7 mouse cellular contexts compared by ENCODE assay signal in the genomic region with DNA sequence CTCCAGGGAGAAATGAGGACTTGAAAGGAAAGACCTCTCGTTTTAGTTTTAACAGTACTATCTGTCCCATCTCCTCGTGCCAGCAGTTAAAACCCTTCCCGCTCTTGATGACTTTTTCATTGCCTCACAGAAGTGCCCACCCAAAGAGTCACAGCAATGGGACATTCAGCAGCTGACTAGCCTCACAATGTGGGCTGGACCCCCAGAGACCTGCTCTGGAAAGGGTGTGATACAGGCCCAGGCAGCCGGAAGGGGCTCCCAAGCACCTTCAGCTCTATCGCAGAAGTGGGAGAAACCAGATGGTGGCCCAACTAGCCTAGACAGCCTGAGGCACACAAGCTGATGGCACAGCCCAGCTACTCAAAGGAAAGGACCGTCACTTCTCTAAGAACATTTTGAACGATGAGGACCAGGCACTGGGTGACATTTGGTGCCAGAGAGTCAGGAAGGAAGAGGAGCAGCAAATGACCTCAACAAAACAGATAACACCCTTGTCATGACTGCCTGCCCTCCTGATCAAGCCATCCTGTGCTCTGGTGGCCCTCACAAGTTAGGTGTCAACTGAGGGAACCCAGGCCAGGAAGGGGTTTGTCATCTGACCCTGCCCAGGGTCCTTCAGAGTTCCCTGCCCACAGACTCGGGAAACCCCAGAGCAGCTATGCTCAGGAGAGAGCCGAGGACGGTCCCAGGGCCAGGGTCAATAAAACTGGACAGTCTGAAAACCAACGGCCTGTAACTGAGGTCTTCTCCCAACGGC. TPM values are rescaled to one million over a fixed set of nuclear protein-coding genes. Genes with fewer than 3 reads are reported as not detected.
A peak's percentile ranks its signal among the peaks of the same experiment; 100 is the strongest.
DNase-seq lines count a peak whose midpoint lies in the region; ATAC-seq and TF ChIP-seq lines count a peak whose summit lies in the region.

No protein-coding gene starts in this region.

- H3K36me3 ChIP-seq in thymus, adult 2 months (ENCODE audit: control insufficient read depth, insufficient read depth, low read length), result no peaks in the 10 kb centered on the region
- H3K36me3 ChIP-seq in forebrain, embryonic 12.5 days (replicated peaks), result no peaks in the 10 kb centered on the region
- H3K36me3 ChIP-seq in limb, embryonic 14.5 days (ENCODE audit: control insufficient read depth, insufficient read depth, low read length), result no peaks in the 10 kb centered on the region
- H3K36me3 ChIP-seq in neural tube, embryonic 13.5 days, result no peaks in the 10 kb centered on the region

- no peak for TF ChIP-seq POLR2A in thymus, adult 2 months (IDR thresholded peaks at IDR 0.05; ENCODE audit: control insufficient read depth, extremely low read depth, insufficient read depth, low read length, poor library complexity)
- no peak for TF ChIP-seq POLR2A in limb, embryonic 14.5 days (IDR thresholded peaks at IDR 0.05; ENCODE audit: borderline replicate concordance, extremely low read depth, insufficient read depth, insufficient read length)

- no peak overlapping the region for H3K9ac ChIP-seq in forebrain, embryonic 12.5 days
- peak overlapping the region; percentile 69 for H3K9ac ChIP-seq in limb, embryonic 14.5 days (ENCODE audit: low read depth, low read length, severe bottlenecking)
- H3K9ac ChIP-seq in neural tube, embryonic 13.5 days, result peak overlapping the region; percentile 81

- H3K9me3 ChIP-seq in forebrain, embryonic 12.5 days, result no peaks in the 10 kb centered on the region
- no peaks in the 10 kb centered on the region for H3K9me3 ChIP-seq in limb, embryonic 14.5 days (ENCODE audit: control insufficient read depth, low read length)
- H3K9me3 ChIP-seq in neural tube, embryonic 13.5 days, result no peaks in the 10 kb centered on the region

- TF ChIP-seq CTCF in thymus, adult 2 months (IDR thresholded peaks at IDR 0.05; ENCODE audit: borderline replicate concordance, control insufficient read depth, extremely low read depth, insufficient read depth, low read length, poor library complexity), result no peak

- no peak for DNase-seq in thymus, adult 2 months
- DNase-seq in thymus, postnatal 36 days, result no peak
- DNase-seq in limb, embryonic 14.5 days (ENCODE audit: low spot score), result no peak
- no peak for DNase-seq in ovary, postnatal 14 days (ENCODE audit: low spot score)
- DNase-seq in embryo, embryonic 10 days (ENCODE audit: low spot score), result no peak

- peak overlapping the region; percentile 90 for H3K4me2 ChIP-seq in forebrain, embryonic 12.5 days
- peak overlapping the region; percentile 94 for H3K4me2 ChIP-seq in limb, embryonic 14.5 days (replicated peaks; ENCODE audit: low read depth, low read length, severe bottlenecking)
- H3K4me2 ChIP-seq in neural tube, embryonic 13.5 days, result peak overlapping the region; percentile 92

- H3K4me1 ChIP-seq in thymus, adult 2 months (replicated peaks; ENCODE audit: control insufficient read depth, insufficient read depth, low read length), result peaks cover 62% of the 10 kb centered on the region
- peaks cover 64% of the 10 kb centered on the region for H3K4me1 ChIP-seq in forebrain, embryonic 12.5 days
- H3K4me1 ChIP-seq in limb, embryonic 14.5 days (ENCODE audit: control insufficient read depth, insufficient read depth, low read length), result peaks cover 46% of the 10 kb centered on the region
- H3K4me1 ChIP-seq in neural tube, embryonic 13.5 days (replicated peaks), result peaks cover 63% of the 10 kb centered on the region

- peak overlapping the region; percentile 91 for H3K4me3 ChIP-seq in thymus, adult 2 months (ENCODE audit: control insufficient read depth, insufficient read depth, low read length)
- peak overlapping the region; percentile 68 for H3K4me3 ChIP-seq in forebrain, embryonic 12.5 days (replicated peaks)
- H3K4me3 ChIP-seq in limb, embryonic 14.5 days (replicated peaks; ENCODE audit: low read length), result peak overlapping the region; percentile 82
- H3K4me3 ChIP-seq in neural tube, embryonic 13.5 days, result peak overlapping the region; percentile 70

- ATAC-seq in forebrain, embryonic 12.5 days (ENCODE audit: low FRiP score), result no peak
- ATAC-seq in limb, embryonic 14.5 days (ENCODE audit: low FRiP score, low read depth), result no peak
- no peak for ATAC-seq in neural tube, embryonic 13.5 days (ENCODE audit: low read depth)

- peak overlapping the region; percentile 4; the same call in 1 of the 2 replicates for H3K27ac ChIP-seq in thymus, adult 2 months (ENCODE audit: control insufficient read depth, insufficient read depth, low read length)
- no peak overlapping the region for H3K27ac ChIP-seq in forebrain, embryonic 12.5 days
- H3K27ac ChIP-seq in limb, embryonic 14.5 days (replicated peaks; ENCODE audit: low read depth, low read length), result 0 out of 2 replicates have a peak overlapping the region, but pooled peaks have one; percentile 19
- no peak overlapping the region for H3K27ac ChIP-seq in neural tube, embryonic 13.5 days (replicated peaks)

- H3K27me3 ChIP-seq in thymus, adult 2 months (ENCODE audit: control insufficient read depth, insufficient read depth, low read length), result no peaks in the 10 kb centered on the region
- peaks cover 70% of the 10 kb centered on the region for H3K27me3 ChIP-seq in forebrain, embryonic 12.5 days
- H3K27me3 ChIP-seq in limb, embryonic 14.5 days (ENCODE audit: control insufficient read depth, insufficient read depth, low read length), result peaks cover 5% of the 10 kb centered on the region; the same call in 1 of the 2 replicates
- H3K27me3 ChIP-seq in neural tube, embryonic 13.5 days, result peaks cover 54% of the 10 kb centered on the region

- 19% methylated on average over 12 of the region's 12 CpGs for WGBS in thymus, adult 2 months
- WGBS in forebrain, embryonic 12.5 days, result 49% methylated on average over 12 of the region's 12 CpGs
- WGBS in limb, embryonic 14.5 days, result 18% methylated on average over 12 of the region's 12 CpGs
- WGBS in neural tube, embryonic 13.5 days, result 33% methylated on average over 12 of the region's 12 CpGs

RNA-seq across cellular contexts. Expression of a gene that starts 2.3 kb away (rescaled TPM):
- 48.3 and 80.5 TPM in 2 replicates for polyA plus RNA-seq in thymus, adult 2 months (2012; rRNA removed)
- 7.1 and 7.4 TPM in 2 replicates for polyA plus RNA-seq in forebrain, embryonic 12.5 days (2016; fragmentation: Nextera tagmentation; extraction: Ambion mirVana)
- polyA plus RNA-seq in limb, embryonic 14.5 days (2012; rRNA removed), result 24.1 and 34.9 TPM in 2 replicates
- polyA plus RNA-seq in limb, embryonic 14.5 days (2014; fragmentation: Nextera tagmentation; extraction: Ambion mirVana), result 18.5 and 19.7 TPM in 2 replicates
- 6.9 and 7.7 TPM in 2 replicates for polyA plus RNA-seq in neural tube, embryonic 13.5 days (2015; fragmentation: Nextera tagmentation; extraction: Ambion mirVana)

RNA-seq across cellular contexts. Expression of a gene that starts 13.6 kb away (rescaled TPM):
- polyA plus RNA-seq in thymus, adult 2 months (2012; rRNA removed), result 23.3 and 25.3 TPM in 2 replicates
- polyA plus RNA-seq in forebrain, embryonic 12.5 days (2016; fragmentation: Nextera tagmentation; extraction: Ambion mirVana), result 44.6 and 48.1 TPM in 2 replicates
- polyA plus RNA-seq in limb, embryonic 14.5 days (2012; rRNA removed), result 30.1 and 40.2 TPM in 2 replicates
- 21.3 and 28.0 TPM in 2 replicates for polyA plus RNA-seq in limb, embryonic 14.5 days (2014; fragmentation: Nextera tagmentation; extraction: Ambion mirVana)
- 41.1 and 41.5 TPM in 2 replicates for polyA plus RNA-seq in neural tube, embryonic 13.5 days (2015; fragmentation: Nextera tagmentation; extraction: Ambion mirVana)

Comparison
In these comparisons a context has a peak if more than half of its experiments do, and no peak if none do; other contexts are left out.
1. H3K27ac ChIP-seq: peak in thymus, adult 2 months (single experiment) and limb, embryonic 14.5 days (single experiment); none in forebrain, embryonic 12.5 days (single experiment) and neural tube, embryonic 13.5 days (single experiment).
2. Peak in every context shown above with its lines, with median percentiles within 50 percentile points of each other: H3K4me3 ChIP-seq and H3K4me2 ChIP-seq.